Mouse (Mus musculus) erythroblast, embryonic 14.5 days (primary cell): Measurements from ENCODE around the gene Acot13.

ENCODE experiments used
- GATA1 ChIP-seq: IDR thresholded peaks from 2 replicates; pipeline ENCODE4 v1.6.1; 2012; ENCODE audit warnings: low read length, inconsistent platforms, mixed read lengths
- TAL1 ChIP-seq: IDR thresholded peaks from 3 replicates; pipeline ENCODE4 v1.6.1; 2012; ENCODE audit warnings: low read length, inconsistent platforms, mixed read lengths

DNA sequence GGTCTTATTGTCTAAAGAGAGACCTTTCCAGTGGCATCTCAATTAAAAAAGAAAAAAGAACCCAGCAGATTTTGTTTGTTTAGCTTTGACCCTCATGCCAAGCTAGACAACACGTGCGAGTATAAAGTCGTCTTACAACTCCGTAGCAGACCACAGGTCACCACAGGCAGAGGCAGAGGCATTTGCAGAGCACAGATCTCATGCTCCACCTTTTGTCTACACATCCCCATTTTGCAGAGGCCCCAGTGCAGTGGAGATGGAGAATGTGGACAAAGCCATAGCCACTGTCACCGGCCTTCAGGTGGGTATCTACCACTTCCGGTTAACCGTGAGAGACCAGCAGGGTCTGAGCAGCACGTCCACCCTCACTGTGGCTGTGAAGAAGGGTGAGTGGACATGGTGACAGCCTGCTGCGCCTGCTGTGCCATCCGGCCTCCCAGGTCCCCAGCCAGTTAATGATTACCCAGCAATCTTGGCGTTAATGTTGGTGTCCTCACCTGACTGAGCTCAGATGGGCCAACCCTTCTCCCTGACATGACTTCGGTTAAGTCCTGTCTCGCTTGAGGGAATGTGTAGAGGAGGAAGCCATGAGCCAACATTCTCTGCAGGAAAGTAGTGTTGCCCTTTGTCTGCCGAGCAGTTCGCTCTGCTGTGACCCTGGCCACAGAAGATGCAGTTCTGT lies 48.2 kb upstream of the Acot13 start:
- TF ChIP-seq TAL1, result no peak
- no peak for TF ChIP-seq GATA1
